ENCODE assay signal across 8 mouse cellular contexts in genomic region chr15:60824751-60825227, GRCm38 (mm10). TPM values are rescaled to one million over a fixed set of nuclear protein-coding genes. Genes with fewer than 3 reads are reported as not detected.
DNase-seq lines count a peak whose midpoint lies in the region; ATAC-seq lines count a peak whose summit lies in the region.

No protein-coding gene starts in this region.

- H3K9me3 ChIP-seq in heart, embryonic 14.5 days (ENCODE audit: control insufficient read depth, low read length): no peaks in the 10 kb centered on the region
- H3K9me3 ChIP-seq in liver, embryonic 12.5 days (replicated peaks): no peaks in the 10 kb centered on the region

- H3K4me1 ChIP-seq in brown adipose tissue, adult 24 weeks (ENCODE audit: control insufficient read depth, insufficient read depth, insufficient read length, low read length): no peaks in the 10 kb centered on the region; the same call in 1 of the 2 replicates
- peaks cover 4 to 15% of the 10 kb centered on the region in 2 experiments; a peak in 3 of 4 replicates for H3K4me1 ChIP-seq in heart, embryonic 14.5 days (ENCODE audit: control insufficient read depth in 2 of 2, insufficient read depth in 2 of 2, low read length in 2 of 2)
- peaks cover 35% of the 10 kb centered on the region for H3K4me1 ChIP-seq in liver, embryonic 12.5 days

- under 1% methylated on average over 32 of the region's 32 CpGs for WGBS in heart, embryonic 14.5 days
- WGBS in liver, embryonic 12.5 days (ENCODE audit: insufficient replicate concordance): under 1% methylated on average over 32 of the region's 32 CpGs

- H3K27me3 ChIP-seq in heart, embryonic 14.5 days (ENCODE audit: control insufficient read depth, insufficient read depth, low read length): no peaks in the 10 kb centered on the region
- peaks cover 28% of the 10 kb centered on the region for H3K27me3 ChIP-seq in liver, embryonic 12.5 days (replicated peaks)
- no peaks in the 10 kb centered on the region for H3K27me3 ChIP-seq in splenic B cell, adult 2 months (ENCODE audit: control insufficient read depth, insufficient read depth, low read length, poor library complexity, severe bottlenecking)

- H3K36me3 ChIP-seq in heart, embryonic 14.5 days (ENCODE audit: control insufficient read depth, insufficient read depth, low read length): no peaks in the 10 kb centered on the region
- H3K36me3 ChIP-seq in liver, embryonic 12.5 days: peaks cover 8% of the 10 kb centered on the region; the same call in 1 of the 2 replicates
- H3K36me3 ChIP-seq in splenic B cell, adult 2 months (ENCODE audit: control insufficient read depth, insufficient read depth, low read length, poor library complexity, severe bottlenecking): no peaks in the 10 kb centered on the region

- peak overlapping the region; percentile 78 for H3K9ac ChIP-seq in heart, embryonic 14.5 days (ENCODE audit: low read length)
- peak overlapping the region; percentile 73 for H3K9ac ChIP-seq in liver, embryonic 12.5 days

- peak; percentile 93 for ATAC-seq in heart, embryonic 14.5 days (ENCODE audit: insufficient number of reproducible peaks, insufficient read depth, low FRiP score, low read depth)
- peak; percentile 91 for ATAC-seq in liver, embryonic 12.5 days

- peak; percentile 94 for DNase-seq in 416B (ENCODE audit: low read depth)
- DNase-seq in fibroblast of lung, adult 2 months (ENCODE audit: low read depth): peak; percentile 23
- peak; percentile 96 for DNase-seq in kidney, postnatal 14 days
- peak; percentile 89 for DNase-seq in naive thymus-derived CD4-positive, alpha-beta T cell, adult 2 months (ENCODE audit: low read depth)
- DNase-seq in splenic B cell, adult 2 months (ENCODE audit: low read depth, low spot score): peak; percentile 87

- peak overlapping the region; percentile 85 for H3K27ac ChIP-seq in brown adipose tissue, adult 24 weeks (replicated peaks; ENCODE audit: low read depth, low read length)
- peak overlapping the region; percentile 75 to 83 for H3K27ac ChIP-seq in heart, embryonic 14.5 days (replicated peaks in 1 of 2; ENCODE audit: control insufficient read depth in 1 of 2, insufficient read depth in 1 of 2, low read depth in 2 of 2, low read length in 2 of 2)
- H3K27ac ChIP-seq in liver, embryonic 12.5 days: peak overlapping the region; percentile 77

- H3K4me3 ChIP-seq in brown adipose tissue, adult 24 weeks (ENCODE audit: insufficient read depth, low read depth, low read length): peak overlapping the region; percentile 91
- peak overlapping the region; percentile 71 to 96 for H3K4me3 ChIP-seq in heart, embryonic 14.5 days (ENCODE audit: control insufficient read depth in 1 of 2, insufficient read depth in 1 of 2, low read depth in 1 of 2, low read length in 2 of 2)
- peak overlapping the region; percentile 69 for H3K4me3 ChIP-seq in liver, embryonic 12.5 days

- H3K4me2 ChIP-seq in heart, embryonic 14.5 days (ENCODE audit: low read length): peak overlapping the region; percentile 94
- H3K4me2 ChIP-seq in liver, embryonic 12.5 days: peak overlapping the region; percentile 97

RNA-seq across cellular contexts. Expression of gene Fam84b, which starts 28.8 kb away (rescaled TPM):
- 3.1 and 4.0 TPM in 2 replicates for polyA plus RNA-seq in brown adipose tissue, adult 24 weeks (2012; ENCODE audit: insufficient read depth, insufficient read length, missing spikeins)
- polyA plus RNA-seq in heart, embryonic 14.5 days (2014; fragmentation: Nextera tagmentation; extraction: Ambion mirVana): 4.2 and 5.9 TPM in 2 replicates
- polyA plus RNA-seq in liver, embryonic 12.5 days (2016; fragmentation: Nextera tagmentation; extraction: Ambion mirVana): 6.2 and 6.6 TPM in 2 replicates

Comparison
In these comparisons a context has a peak if more than half of its experiments do, and no peak if none do; other contexts are left out.
1. Peak in every context shown above with its lines: DNase-seq, ATAC-seq, H3K4me3 ChIP-seq and H3K27ac ChIP-seq.
2. DNase-seq: peak in every context shown above with its lines; median percentile 96 in kidney, postnatal 14 days; 94 in 416B; 89 in naive thymus-derived CD4-positive, alpha-beta T cell, adult 2 months; 87 in splenic B cell, adult 2 months; 23 in fibroblast of lung, adult 2 months.